14 mouse cellular contexts compared by ENCODE assay signal in the genomic region with DNA sequence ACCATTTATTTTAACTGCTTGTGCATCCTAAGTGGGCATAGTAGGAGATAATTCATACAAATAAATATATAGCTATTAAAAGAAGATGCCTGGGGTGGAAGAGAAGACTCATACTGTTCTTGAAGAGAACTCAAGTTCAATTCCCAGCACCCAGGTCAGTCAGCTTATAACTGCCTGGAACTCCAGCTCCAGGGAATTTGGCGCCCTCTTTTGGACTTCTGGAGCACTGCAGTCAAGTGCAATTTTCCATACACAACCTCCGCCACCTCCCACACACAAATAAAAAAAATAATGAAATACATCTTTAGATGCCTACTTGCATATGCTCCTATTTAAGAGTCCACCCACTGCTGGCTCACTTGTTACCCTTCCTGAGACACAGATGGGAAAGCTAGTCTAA.
A peak's percentile ranks its signal among the peaks of the same experiment; 100 is the strongest.
DNase-seq lines count a peak whose midpoint lies in the region; ATAC-seq and TF ChIP-seq lines count a peak whose summit lies in the region.
"Had no signal": no experiment of that assay in that cellular context is flagged by ENCODE, and none has a peak within 500 bp of the region (broad histone marks: within the 10 kb centered on the region; RNA-seq: fewer than 3 reads in every experiment).

No protein-coding gene starts in this region.

- WGBS in kidney, postnatal 0 days = 96% methylated on average over 2 of the region's 2 CpGs
- WGBS in stomach, postnatal 0 days = 96% methylated on average over 2 of the region's 2 CpGs

- H3K4me2 ChIP-seq in kidney, postnatal 0 days (ENCODE audit: low read length) = no peak overlapping the region
- H3K4me2 ChIP-seq in stomach, postnatal 0 days (replicated peaks; ENCODE audit: low read depth) = no peak overlapping the region
- H3K4me2 ChIP-seq: heart, embryonic 15.5 days; hindbrain, embryonic 14.5 days had no signal

- no peaks in the 10 kb centered on the region for H3K36me3 ChIP-seq in kidney, postnatal 0 days (ENCODE audit: insufficient read depth, low read length)
- no peaks in the 10 kb centered on the region for H3K36me3 ChIP-seq in stomach, postnatal 0 days (ENCODE audit: control insufficient read depth, insufficient read depth, low read length)
- H3K36me3 ChIP-seq: heart, embryonic 15.5 days had no signal

- H3K9ac ChIP-seq in kidney, postnatal 0 days (ENCODE audit: low read depth, low read length) = no peak overlapping the region
- H3K9ac ChIP-seq in stomach, postnatal 0 days (ENCODE audit: low read length) = no peak overlapping the region
- H3K9ac ChIP-seq: heart, embryonic 15.5 days; hindbrain, embryonic 14.5 days had no signal

- no peak overlapping the region for H3K27ac ChIP-seq in kidney, postnatal 0 days
- no peak overlapping the region for H3K27ac ChIP-seq in stomach, postnatal 0 days (replicated peaks)
- H3K27ac ChIP-seq: heart, embryonic 15.5 days; hindbrain, embryonic 14.5 days had no signal

- no peak for DNase-seq in kidney, postnatal 0 days (ENCODE audit: low spot score)
- no peak for DNase-seq in kidney, adult 8-10 months
- peak; percentile 5 for DNase-seq in right cerebral cortex, postnatal 14 days
- no peak for DNase-seq in right cerebral cortex, adult 18-20 months
- peak; percentile 58 for DNase-seq in R1 (ENCODE audit: low read depth, low spot score)
- no peak for DNase-seq in stomach, postnatal 0 days (ENCODE audit: low spot score)
- DNase-seq in MN1 (ENCODE audit: low spot score) = no peak
- DNase-seq: cerebellum, adult 9-11 months; kidney, adult 9 months; right cerebral cortex, postnatal 25 days; thymus, postnatal 14 days had no signal

- H3K4me3 ChIP-seq in kidney, postnatal 0 days (replicated peaks; ENCODE audit: low read depth, low read length) = no peak overlapping the region
- no peak overlapping the region for H3K4me3 ChIP-seq in stomach, postnatal 0 days (ENCODE audit: low read depth, low read length)
- H3K4me3 ChIP-seq: heart, embryonic 15.5 days; megakaryocyte, embryonic 14.5 days had no signal

- peaks cover 3% of the 10 kb centered on the region; the same call in 1 of the 2 replicates for H3K4me1 ChIP-seq in kidney, postnatal 0 days (replicated peaks; ENCODE audit: insufficient read depth, low read length)
- 0 out of 2 replicates have a peak, but pooled peaks cover 2% of the 10 kb centered on the region for H3K4me1 ChIP-seq in stomach, postnatal 0 days (replicated peaks; ENCODE audit: control insufficient read depth, insufficient read depth)
- H3K4me1 ChIP-seq: megakaryocyte, embryonic 14.5 days had no signal

- peak; percentile 45 for TF ChIP-seq CTCF in kidney, postnatal 0 days (IDR thresholded peaks at IDR 0.05; ENCODE audit: low read depth)
- TF ChIP-seq CTCF in stomach, postnatal 0 days (IDR thresholded peaks at IDR 0.05; ENCODE audit: low read depth) = peak; percentile 51

- no peak for ATAC-seq in kidney, postnatal 0 days (replicated peaks; ENCODE audit: low FRiP score, low read depth)
- no peak for ATAC-seq in stomach, postnatal 0 days (ENCODE audit: low FRiP score, low TSS enrichment)

- no peak for TF ChIP-seq EP300 in stomach, postnatal 0 days (optimal IDR thresholded peaks at IDR 0.05)

- no peaks in the 10 kb centered on the region for H3K9me3 ChIP-seq in kidney, postnatal 0 days (replicated peaks; ENCODE audit: low read length)
- no peaks in the 10 kb centered on the region for H3K9me3 ChIP-seq in stomach, postnatal 0 days (ENCODE audit: control insufficient read depth, low read length)
- H3K9me3 ChIP-seq: heart, embryonic 15.5 days had no signal

- no peaks in the 10 kb centered on the region for H3K27me3 ChIP-seq in kidney, postnatal 0 days (ENCODE audit: insufficient read depth, low read length)
- H3K27me3 ChIP-seq in stomach, postnatal 0 days (ENCODE audit: control insufficient read depth, insufficient read depth, low read length) = no peaks in the 10 kb centered on the region
- H3K27me3 ChIP-seq: heart, embryonic 15.5 days; megakaryocyte, embryonic 14.5 days had no signal

Comparison
In these comparisons a context has a peak if more than half of its experiments do, and no peak if none do; other contexts are left out.
1. DNase-seq: peak in right cerebral cortex, postnatal 14 days (single experiment) and R1 (single experiment); none in kidney, postnatal 0 days (single experiment), kidney, adult 8-10 months (0 of 2), right cerebral cortex, adult 18-20 months (single experiment), stomach, postnatal 0 days (single experiment) and MN1 (single experiment).